Mouse (Mus musculus) intestine, embryonic 14.5 days (tissue): ENCODE measurements at regions not wholly inside any gene's neighbourhood (a gene's known extent, or its start where the extent isn't known, plus 50 kb on each side); places are given as distances from the start of the nearest gene placed in this dataset.

Experiments
- ATAC-seq: fragments of 200-750 bp; cut with Nextera tagmentation; replicated peaks from 2 replicates; pipeline ENCODE4 v1.8.0; 2017; ENCODE audit warnings: low read depth, moderate number of reproducible peaks, moderate TSS enrichment, moderate library complexity; ENCODE audit not compliant: low FRiP score, low TSS enrichment
- DNase-seq: peaks from one replicate; pipeline ENCODE4 v3.0.0-alpha.2; 2018; ENCODE audit warnings: low spot score
- H3K27ac ChIP-seq: fragments of 300-500 bp; sonication (generic); 2 replicates; pipeline ENCODE4 v1.5.1; 2014; ENCODE audit warnings: low read depth, mild to moderate bottlenecking, control low read depth
- H3K27me3 ChIP-seq: fragments of 300-500 bp; sonication (generic); replicated peaks from 2 replicates; pipeline ENCODE4 v1.6.1; 2014; ENCODE audit warnings: low read length, control low read depth; ENCODE audit not compliant: control insufficient read depth, insufficient read depth
- H3K36me3 ChIP-seq: fragments of 300-500 bp; sonication (generic); 2 replicates; pipeline ENCODE4 v1.6.1; 2014; ENCODE audit warnings: low read length, control low read depth; ENCODE audit not compliant: control insufficient read depth, insufficient read depth
- H3K4me1 ChIP-seq: fragments of 300-500 bp; sonication (generic); replicated peaks from 2 replicates; pipeline ENCODE4 v1.6.1; 2014; ENCODE audit warnings: low read length, control low read depth, mixed read lengths; ENCODE audit not compliant: control insufficient read depth, insufficient read depth
- H3K4me2 ChIP-seq: fragments of 300-500 bp; sonication (generic); 2 replicates; pipeline ENCODE4 v1.6.1; 2014; ENCODE audit warnings: low read length
- H3K4me3 ChIP-seq: fragments of 300-500 bp; sonication (generic); 2 replicates; pipeline ENCODE4 v1.5.1; 2014; ENCODE audit warnings: low read depth, low read length, control low read depth, mixed read lengths
- H3K9ac ChIP-seq: fragments of 300-500 bp; sonication (generic); 2 replicates; pipeline ENCODE4 v1.6.1; 2014; ENCODE audit warnings: mild to moderate bottlenecking, low read length
- H3K9me3 ChIP-seq: fragments of 300-500 bp; sonication (generic); 2 replicates; pipeline ENCODE4 v1.6.1; 2016; ENCODE audit warnings: low read length, control low read depth; ENCODE audit not compliant: control insufficient read depth
- WGBS: fragments of 180-500 bp; shearing (Covaris S2); extraction: QIAGEN DNeasy Blood & Tissue Kit; methylation state at CpG from one replicate; pipeline ENCODE4 v1.1.7; 2014; 5-methylcytosine and 5-hydroxymethylcytosine counted together

DNA sequence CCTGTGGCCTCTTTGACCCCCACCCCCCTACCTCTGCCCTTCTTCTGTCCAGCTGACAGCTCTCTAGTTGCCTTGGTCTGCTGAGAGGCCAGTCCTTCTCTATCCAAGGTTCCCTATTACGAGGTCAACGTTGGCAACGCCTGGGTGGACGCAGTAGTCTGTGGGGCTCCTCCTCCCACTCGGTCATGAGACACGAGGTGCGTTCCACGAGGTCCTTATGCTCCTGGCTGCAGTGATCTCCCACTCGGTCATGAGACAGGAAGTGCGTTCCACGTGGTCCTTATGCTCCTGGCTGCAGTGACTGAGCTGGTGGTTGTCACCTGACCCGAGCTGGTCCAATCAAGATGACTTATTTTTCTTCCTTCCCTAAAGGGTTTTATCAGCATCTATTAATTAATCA, 220.7 kb downstream of the Prex1 start:
- H3K4me1 ChIP-seq, result peaks cover 6% of the 10 kb centered on the region
- H3K4me3 ChIP-seq, result no peak overlapping the region
- no peak overlapping the region for H3K4me2 ChIP-seq
- H3K36me3 ChIP-seq, result no peaks in the 10 kb centered on the region
- no peak overlapping the region for H3K9ac ChIP-seq
- H3K27me3 ChIP-seq, result no peaks in the 10 kb centered on the region
- no peak overlapping the region for H3K27ac ChIP-seq
- DNase-seq (no peak), ATAC-seq (no peak)
- H3K9me3 ChIP-seq, result no peaks in the 10 kb centered on the region
- 84% methylated on average over 12 of the region's 12 CpGs for WGBS

DNA sequence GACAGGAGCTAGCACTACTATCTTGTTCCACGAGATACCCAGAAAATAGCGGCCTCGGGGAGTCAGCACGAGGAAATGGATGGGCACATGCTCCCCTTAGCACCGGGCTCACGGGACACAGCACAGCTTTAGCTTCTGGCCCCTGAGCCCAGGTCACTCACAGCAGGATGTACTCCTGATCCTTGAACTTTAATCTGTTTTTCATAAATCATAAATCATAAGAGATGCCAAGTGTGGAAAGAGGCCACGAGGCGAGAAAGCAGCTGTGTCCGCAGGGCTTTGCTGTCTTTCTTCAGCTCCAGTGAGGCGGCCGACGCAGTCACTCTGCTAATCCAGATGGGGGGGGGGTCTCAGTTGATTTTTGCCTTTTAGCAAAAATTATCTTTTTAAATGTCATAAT, 221.2 kb downstream of the Prex1 start:
- 65% methylated on average over 12 of the region's 12 CpGs for WGBS
- no peak for DNase-seq
- peaks cover 11% of the 10 kb centered on the region for H3K4me1 ChIP-seq
- no peak overlapping the region for H3K27ac ChIP-seq
- no peaks in the 10 kb centered on the region for H3K36me3 ChIP-seq
- no peak overlapping the region for H3K4me2 ChIP-seq
- H3K9ac ChIP-seq, result no peak overlapping the region
- no peak overlapping the region for H3K4me3 ChIP-seq
- H3K27me3 ChIP-seq, result no peaks in the 10 kb centered on the region
- H3K9me3 ChIP-seq, result no peaks in the 10 kb centered on the region
- ATAC-seq, result no peak

DNA sequence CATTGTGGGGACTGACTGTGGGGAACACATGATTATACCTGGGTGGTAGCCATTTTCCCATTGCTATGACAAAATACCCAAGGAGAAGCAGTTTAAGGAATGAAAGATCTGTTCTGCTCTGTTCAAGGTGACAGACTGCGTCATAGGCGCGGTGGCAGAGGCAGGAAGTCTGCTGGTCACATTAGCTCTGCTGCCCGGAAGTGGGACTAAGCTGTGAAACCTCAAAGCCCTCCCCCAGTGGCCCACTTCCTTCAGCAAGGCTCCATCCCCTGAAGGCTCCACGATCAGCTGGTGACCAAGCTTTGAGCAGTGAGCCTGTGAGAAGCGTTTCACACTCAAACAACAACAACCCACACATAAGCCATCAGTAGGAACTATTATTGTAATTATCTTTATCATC, 221.8 kb downstream of the Prex1 start:
- H3K4me2 ChIP-seq, result no peak overlapping the region
- WGBS, result 84% methylated on average over 6 of the region's 6 CpGs
- no peaks in the 10 kb centered on the region for H3K36me3 ChIP-seq
- H3K9ac ChIP-seq, result no peak overlapping the region
- DNase-seq, result no peak
- no peaks in the 10 kb centered on the region for H3K9me3 ChIP-seq
- peaks cover 11% of the 10 kb centered on the region for H3K4me1 ChIP-seq
- no peak overlapping the region for H3K27ac ChIP-seq
- no peak for ATAC-seq
- no peak overlapping the region for H3K4me3 ChIP-seq
- H3K27me3 ChIP-seq, result no peaks in the 10 kb centered on the region

DNA sequence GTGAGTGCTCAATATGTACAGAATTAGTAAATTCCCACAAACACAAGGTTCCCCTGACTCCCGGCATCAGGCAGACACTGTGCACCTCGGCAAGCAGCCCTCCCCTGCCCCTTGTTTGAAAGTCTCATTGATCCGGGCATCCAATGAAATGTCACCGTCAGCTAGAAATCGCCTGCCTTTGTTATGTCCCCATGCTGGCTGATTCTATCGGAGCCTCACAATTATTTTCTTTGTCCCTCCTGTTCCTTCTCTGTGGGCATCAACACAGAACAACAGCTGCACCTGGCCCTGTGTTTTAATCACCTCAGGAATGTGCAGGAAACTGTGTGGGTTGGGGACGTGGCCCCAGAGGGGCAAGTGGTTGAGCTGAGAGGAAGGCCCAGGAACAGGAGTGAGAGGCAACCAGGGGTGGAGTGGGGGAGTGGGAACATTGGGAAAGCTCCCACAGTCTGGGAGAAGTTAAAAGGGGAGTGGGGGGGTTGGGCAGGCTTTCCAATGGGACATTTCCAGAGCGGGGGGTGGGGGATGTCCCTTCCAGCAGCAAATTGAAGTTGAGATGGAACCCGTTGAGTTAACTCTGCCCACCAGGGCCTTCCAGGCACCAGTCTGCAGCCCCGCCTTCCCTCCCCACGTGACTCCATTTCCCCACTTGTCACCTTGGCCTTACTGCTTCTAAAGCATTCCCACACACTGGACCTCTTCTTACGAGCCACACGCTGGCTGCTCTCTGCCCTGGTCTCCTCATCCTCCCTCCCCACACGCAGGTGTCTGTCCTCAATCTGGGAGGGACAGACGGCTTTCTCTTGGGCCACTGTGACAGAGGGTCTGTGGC, 224.4 kb downstream of the Prex1 start:
- Histone ChIP-seq H3K27me3 (no peaks in the 10 kb centered on the region), H3K4me2 (no peak overlapping the region), H3K27ac (no peak overlapping the region), H3K36me3 (no peaks in the 10 kb centered on the region), H3K4me3 (no peak overlapping the region), H3K4me1 (peaks cover 28% of the 10 kb centered on the region), H3K9ac (no peak overlapping the region), H3K9me3 (no peaks in the 10 kb centered on the region)
- DNase-seq (no peak), ATAC-seq (no peak)
- WGBS, result 61% methylated on average over 15 of the region's 15 CpGs

DNA sequence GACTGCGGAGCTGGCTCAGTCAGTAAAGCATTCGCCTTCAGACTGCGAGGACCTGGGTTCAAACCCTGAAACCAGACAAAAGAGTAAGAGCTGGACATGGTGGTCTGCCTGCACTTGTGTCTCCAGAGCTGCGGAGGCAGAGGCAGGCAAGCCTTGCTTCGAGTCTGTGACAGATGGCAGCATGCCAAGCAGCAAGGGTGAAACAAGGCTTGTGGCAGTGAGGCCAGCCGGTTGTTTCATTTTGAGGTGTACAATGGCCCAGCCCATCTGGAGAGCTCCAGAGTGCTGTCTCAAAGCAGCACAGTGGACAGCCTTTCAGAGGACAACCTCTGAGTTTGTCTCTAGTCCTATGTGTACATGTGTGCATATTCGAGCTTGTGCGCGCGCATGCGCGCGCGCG, 225.9 kb downstream of the Prex1 start:
- peaks cover 28% of the 10 kb centered on the region for H3K4me1 ChIP-seq

DNA sequence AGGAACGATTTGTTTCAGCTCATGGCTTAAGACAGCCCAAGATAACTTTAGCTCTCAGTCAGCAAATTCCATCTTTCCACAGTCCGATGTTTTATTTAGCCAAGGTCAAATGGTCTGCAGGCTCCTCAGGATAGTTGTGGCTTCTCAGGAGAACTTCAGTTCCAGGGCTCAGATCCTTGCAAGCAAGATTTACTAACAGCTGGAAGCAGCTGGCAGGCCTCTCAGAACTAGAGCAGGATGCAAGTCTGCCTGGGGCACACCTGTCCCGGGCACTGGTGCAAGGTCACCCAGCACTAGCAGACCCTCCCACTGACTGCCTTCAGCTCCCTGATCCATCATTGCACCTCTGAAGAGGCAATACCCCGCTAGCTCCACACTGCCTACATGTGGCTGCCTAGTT, 227.8 kb downstream of the Prex1 start:
- Histone ChIP-seq H3K9me3 (no peaks in the 10 kb centered on the region), H3K27ac (peak overlapping the region; percentile 19; the same call in 1 of the 2 replicates), H3K4me3 (no peak overlapping the region), H3K4me2 (no peak overlapping the region), H3K27me3 (no peaks in the 10 kb centered on the region), H3K4me1 (peaks cover 28% of the 10 kb centered on the region), H3K36me3 (no peaks in the 10 kb centered on the region), H3K9ac (no peak overlapping the region)
- no peak for ATAC-seq
- no peak for DNase-seq
- WGBS, result 39% methylated on average over 4 of the region's 4 CpGs

More for the DNA sequence above, 225.9 kb downstream of the Prex1 start:
- DNase-seq (no peak), ATAC-seq (no peak)
- H3K36me3 ChIP-seq, result no peaks in the 10 kb centered on the region
- no peak overlapping the region for H3K9ac ChIP-seq
- H3K27ac ChIP-seq, result no peak overlapping the region
- H3K4me3 ChIP-seq, result no peak overlapping the region
- no peaks in the 10 kb centered on the region for H3K27me3 ChIP-seq
- 84% methylated on average over 15 of the region's 15 CpGs for WGBS
- no peak overlapping the region for H3K4me2 ChIP-seq
- no peaks in the 10 kb centered on the region for H3K9me3 ChIP-seq

DNA sequence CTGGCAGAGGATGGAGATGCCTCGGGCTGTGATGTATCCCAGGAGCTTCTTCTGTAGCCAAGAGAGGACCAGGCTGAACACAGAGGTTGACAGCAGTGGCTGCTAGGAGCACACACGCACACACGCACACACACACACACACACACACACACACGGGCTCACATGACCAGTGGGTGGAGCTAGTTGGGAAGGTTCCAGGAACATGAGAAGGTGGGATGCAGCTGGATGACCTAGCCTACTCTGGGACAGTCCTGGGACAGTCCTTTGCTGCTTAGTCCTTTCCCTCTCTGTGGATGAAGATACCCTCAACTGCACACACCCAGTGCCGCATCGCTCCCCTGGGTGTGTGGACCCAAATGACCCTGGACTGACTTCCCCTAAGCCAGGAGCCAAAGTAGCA, 228.3 kb downstream of the Prex1 start:
- Histone ChIP-seq H3K27ac (peak overlapping the region; percentile 19; the same call in 1 of the 2 replicates), H3K4me3 (no peak overlapping the region), H3K4me1 (peaks cover 28% of the 10 kb centered on the region), H3K9me3 (no peaks in the 10 kb centered on the region), H3K4me2 (no peak overlapping the region), H3K27me3 (no peaks in the 10 kb centered on the region), H3K36me3 (no peaks in the 10 kb centered on the region), H3K9ac (no peak overlapping the region)
- 57% methylated on average over 6 of the region's 6 CpGs for WGBS
- ATAC-seq (no peak), DNase-seq (no peak)

DNA sequence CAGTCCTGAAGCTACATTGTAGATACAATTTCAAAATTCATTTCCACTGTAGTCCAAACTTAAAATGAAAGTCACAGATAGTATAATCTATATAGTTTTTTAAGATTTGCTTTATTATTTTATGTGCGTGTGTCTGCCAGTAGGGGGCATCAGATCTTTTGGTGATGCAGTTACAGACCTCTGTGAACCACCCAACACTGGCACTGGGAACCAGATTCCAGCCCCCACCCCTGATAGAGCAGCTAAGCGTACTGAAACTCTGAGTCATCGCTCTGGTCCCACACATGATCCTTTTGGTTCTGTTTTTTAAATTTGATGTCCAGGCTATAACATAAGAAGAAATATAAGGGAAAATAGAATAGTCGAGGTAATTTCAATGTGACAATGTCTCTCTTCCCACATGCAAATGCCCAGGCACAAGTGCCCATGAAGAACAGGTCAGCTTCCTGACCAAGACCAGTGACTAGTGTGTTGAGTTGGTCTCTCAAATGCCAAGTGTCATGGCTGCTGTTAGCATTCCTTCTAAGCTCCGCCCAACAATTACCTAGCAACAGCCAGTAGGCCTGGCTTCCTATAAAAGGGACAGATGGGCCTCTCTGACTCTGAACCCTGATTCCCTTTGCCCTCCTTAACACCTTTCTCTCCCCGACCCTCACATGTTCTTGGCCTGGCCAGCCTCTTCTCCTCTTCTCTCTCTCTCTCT, 229.9 kb downstream of the Prex1 start:
- Histone ChIP-seq H3K4me3 (no peak overlapping the region), H3K9ac (no peak overlapping the region), H3K9me3 (no peaks in the 10 kb centered on the region), H3K36me3 (no peaks in the 10 kb centered on the region), H3K27me3 (no peaks in the 10 kb centered on the region), H3K4me2 (no peak overlapping the region), H3K27ac (no peak overlapping the region), H3K4me1 (peaks cover 23% of the 10 kb centered on the region)
- DNase-seq (no peak), ATAC-seq (no peak)
- 88% methylated on average over 6 of the region's 6 CpGs for WGBS
